Mouse (Mus musculus): ENCODE data around the gene Tnfaip8l2.

Tnfaip8l2 gene

GRCm38 (mm10) chr3:95141952-95142616 lies at the start of gene Tnfaip8l2:
TSS of gene Tnfaip8l2 (minus strand) at chr3:95142360.
- DNase-seq: no peak

- DNase-seq: no peak
These were observed 44.7 kb upstream of the Tnfaip8l2 start for GRCm38 (mm10) chr3:95186888-95187287.

GRCm38 (mm10) chr3:95186100-95186499 lies 43.9 kb upstream of the Tnfaip8l2 start:
- DNase-seq: no peak

GRCm38 (mm10) chr3:95184796-95185577 lies 42.8 kb upstream of the Tnfaip8l2 start:
- DNase-seq: no peak

GRCm38 (mm10) chr3:95181841-95182240 lies 39.7 kb upstream of the Tnfaip8l2 start:
- no peak for DNase-seq

- DNase-seq: no peak
These were observed 37.7 kb upstream of the Tnfaip8l2 start for GRCm38 (mm10) chr3:95179890-95180289.

GRCm38 (mm10) chr3:95178948-95179347 lies 36.8 kb upstream of the Tnfaip8l2 start:
- no peak for DNase-seq

- DNase-seq: no peak
These were observed 35.4 kb upstream of the Tnfaip8l2 start for GRCm38 (mm10) chr3:95177583-95177982.

GRCm38 (mm10) chr3:95176500-95176899 lies 34.3 kb upstream of the Tnfaip8l2 start:
- DNase-seq: no peak

- DNase-seq: peak; percentile 86
These were observed 31.9 kb upstream of the Tnfaip8l2 start for GRCm38 (mm10) chr3:95174011-95174592.

- no peak for DNase-seq
These were observed 31.2 kb upstream of the Tnfaip8l2 start for GRCm38 (mm10) chr3:95173256-95173949.

- no peak for DNase-seq
These were observed 30.5 kb upstream of the Tnfaip8l2 start for GRCm38 (mm10) chr3:95172526-95173255.

GRCm38 (mm10) chr3:95171105-95171504 lies 28.9 kb upstream of the Tnfaip8l2 start:
- DNase-seq: no peak

- no peak for DNase-seq
These were observed 27.8 kb upstream of the Tnfaip8l2 start for GRCm38 (mm10) chr3:95169996-95170395.

GRCm38 (mm10) chr3:95164840-95165239 lies 22.7 kb upstream of the Tnfaip8l2 start:
- DNase-seq: no peak

GRCm38 (mm10) chr3:95164256-95164550 lies 22.0 kb upstream of the Tnfaip8l2 start:
- no peak for DNase-seq

GRCm38 (mm10) chr3:95163419-95164255 lies 21.5 kb upstream of the Tnfaip8l2 start:
- DNase-seq: no peak

GRCm38 (mm10) chr3:95162345-95162628 lies 20.1 kb upstream of the Tnfaip8l2 start:
- no peak for DNase-seq

GRCm38 (mm10) chr3:95161618-95162344 lies 19.6 kb upstream of the Tnfaip8l2 start:
- DNase-seq: peak; percentile 31

- DNase-seq: peak; percentile 46
These were observed 18.9 kb upstream of the Tnfaip8l2 start for GRCm38 (mm10) chr3:95161041-95161551.

Measured in cerebellum, adult 8-10 months (tissue).